Mouse (Mus musculus) retina, postnatal 7 days (tissue): ENCODE measurements at regions not wholly inside any gene's neighbourhood (a gene's known extent, or its start where the extent isn't known, plus 50 kb on each side); places are given as distances from the start of the nearest gene placed in this dataset.

Experiments
- DNase-seq: peaks from one replicate; pipeline ENCODE4 v3.0.0-alpha.2; 2012; ENCODE audit warnings: low read depth, low spot score

- no peak for DNase-seq
Observed at GRCm38 (mm10) chr7:111134496-111134895, 51.7 kb upstream of the Eif4g2 start.
